Mouse (Mus musculus) cerebellum, postnatal 10 days (tissue): ENCODE measurements around the gene C130074G19Rik.

ENCODE experiments used
- DNase-seq, 2 experiments: peaks; one replicate each; pipeline ENCODE4 v3.0.0; 2021; ENCODE audit warnings: mixed read lengths in 2 of 2

The C130074G19Rik gene

DNA sequence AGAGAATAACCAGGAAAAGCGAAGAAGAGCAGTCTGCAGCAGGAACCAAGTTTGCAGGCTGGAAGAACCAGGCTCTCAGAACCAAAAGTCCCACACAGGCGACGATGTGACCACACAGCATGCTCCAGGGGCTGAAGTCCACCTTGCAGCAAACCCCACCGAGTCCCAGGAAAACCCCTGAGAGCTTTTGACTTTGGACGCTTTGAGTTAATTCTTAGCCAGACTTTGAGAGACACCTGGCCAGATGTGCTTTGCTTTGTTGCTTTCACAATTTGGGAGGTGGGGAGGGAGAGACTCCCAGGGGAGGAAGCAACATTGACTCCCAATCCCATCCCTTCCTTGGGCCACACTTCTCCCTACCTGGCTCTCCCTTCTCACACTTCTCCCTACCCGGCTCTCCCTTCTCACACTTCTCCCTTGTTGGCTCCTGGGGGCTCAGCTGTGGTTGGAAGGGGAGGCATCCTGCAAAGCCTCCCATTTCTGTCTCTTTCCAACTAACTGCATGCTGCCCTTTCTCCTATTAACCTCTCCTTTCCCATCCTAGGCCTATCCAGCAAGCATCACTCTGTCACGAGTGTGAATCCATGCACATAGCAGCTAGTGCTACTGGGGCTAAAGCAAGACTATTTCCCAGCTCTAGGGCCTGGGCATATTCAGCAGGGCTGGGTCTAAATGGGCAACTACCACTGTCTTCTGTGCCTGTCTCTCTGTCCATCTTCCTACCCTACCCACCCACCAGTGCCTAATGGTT is 10.8 kb downstream of the C130074G19Rik start:
- no peak for DNase-seq

DNA sequence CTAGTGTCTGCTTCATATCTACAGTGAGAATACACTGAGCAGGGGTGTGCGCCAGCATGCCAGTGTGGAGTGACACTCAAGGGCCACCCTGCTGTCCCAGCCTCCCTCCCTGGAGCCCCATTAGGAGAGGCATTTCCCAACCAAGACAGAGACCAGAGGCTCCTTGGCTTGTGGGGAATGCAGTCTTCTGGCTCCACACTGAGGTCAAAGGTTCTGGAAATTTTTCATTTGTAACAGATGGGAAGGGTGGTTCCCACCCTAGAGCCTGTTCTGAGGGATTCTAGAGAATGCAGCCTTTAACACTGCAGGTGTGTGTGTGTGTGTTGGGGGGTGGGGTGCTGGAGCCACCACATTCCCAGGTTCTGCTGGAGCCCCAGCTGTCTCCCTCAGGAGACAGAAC is 11.5 kb downstream of the C130074G19Rik start:
- no peak for DNase-seq

DNA sequence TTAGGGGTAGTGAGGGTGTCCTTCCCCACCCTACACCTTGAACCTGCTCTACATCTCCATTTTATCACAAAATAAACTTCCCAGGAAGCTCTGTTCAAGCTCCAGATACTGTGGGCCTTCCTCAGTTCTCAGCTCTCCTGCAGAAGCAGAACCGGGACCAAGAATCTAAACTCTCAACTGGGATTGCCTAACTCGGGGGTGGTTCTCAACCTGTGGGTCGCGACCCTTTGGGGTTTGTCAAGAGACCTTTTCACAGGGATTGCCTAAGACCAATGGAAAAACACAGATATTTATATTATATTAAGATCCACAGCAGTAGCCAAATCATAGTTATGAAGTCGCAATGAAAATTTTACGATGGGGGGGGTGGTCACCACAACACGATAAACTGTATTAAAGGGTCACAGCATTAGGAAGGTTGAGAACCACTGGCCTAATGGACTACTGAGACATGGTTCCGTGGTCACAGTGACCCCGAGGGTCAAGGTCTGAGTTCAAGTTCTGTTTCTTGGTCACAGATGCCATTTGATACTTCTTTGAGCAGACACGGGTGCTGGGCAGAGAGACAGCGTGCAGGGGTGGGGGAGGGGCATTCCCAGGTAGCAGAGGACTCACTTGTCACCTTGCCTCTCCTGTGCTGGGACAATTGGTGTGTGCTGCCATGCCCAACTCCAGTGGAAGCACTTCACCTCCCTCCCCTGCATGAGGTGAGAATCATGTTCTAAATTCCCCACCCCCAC is 12.2 kb downstream of the C130074G19Rik start:
- no peak for DNase-seq

DNA sequence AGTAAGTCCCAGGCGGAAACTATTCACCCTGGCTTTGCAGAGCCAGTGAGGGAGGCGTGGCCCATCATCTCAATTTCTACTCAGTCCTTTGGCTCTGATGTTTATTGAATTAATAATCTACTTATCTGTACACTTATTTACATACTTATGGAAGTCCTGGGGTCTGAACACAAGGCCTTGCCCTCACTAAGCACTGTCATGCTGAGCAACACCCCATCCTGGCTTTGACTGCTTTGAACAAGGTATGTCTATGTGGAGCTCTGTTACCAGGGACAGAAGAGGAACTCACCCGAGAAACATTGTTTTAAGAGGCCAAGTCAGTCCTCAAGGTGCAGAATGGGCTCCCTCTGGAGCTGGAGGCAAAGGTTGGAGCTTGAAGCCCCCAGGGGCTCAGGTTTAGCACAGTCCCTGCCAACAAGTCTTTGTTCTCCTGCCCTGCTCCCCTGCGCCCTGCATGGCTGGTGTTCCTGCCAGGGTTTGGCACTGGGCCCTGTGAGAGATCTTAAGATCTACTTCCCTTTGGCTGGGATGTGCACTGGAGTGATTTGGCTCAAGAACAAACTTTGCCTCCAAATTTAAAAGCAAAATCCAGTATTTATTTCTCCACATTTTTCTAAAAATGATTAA is 13.0 kb downstream of the C130074G19Rik start:
- peak; percentile 20 to 43 for DNase-seq

DNA sequence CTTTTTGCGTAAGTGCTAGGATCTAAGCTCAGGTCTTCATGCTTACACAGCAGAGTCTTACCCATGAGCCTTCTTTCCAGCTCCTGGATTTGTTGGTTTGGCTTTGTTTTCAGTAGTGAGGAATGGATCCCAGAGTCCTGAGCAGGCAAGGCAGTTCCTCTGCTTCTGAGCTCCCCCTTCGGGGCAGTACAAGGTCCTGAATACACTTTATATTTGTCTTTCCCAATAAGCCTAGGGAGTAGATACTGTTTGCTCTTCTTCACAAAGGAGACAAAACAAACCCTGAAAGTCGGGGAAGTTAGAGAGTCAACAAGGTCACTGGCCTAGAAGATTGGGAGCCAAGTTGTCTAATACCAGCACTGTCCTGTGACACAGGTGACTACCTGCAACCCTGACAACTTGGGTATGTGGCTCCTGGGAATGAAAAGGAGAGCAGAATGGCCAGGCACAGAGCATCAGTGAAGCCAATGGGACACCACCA is 15.3 kb downstream of the C130074G19Rik start:
- DNase-seq = no peak

DNA sequence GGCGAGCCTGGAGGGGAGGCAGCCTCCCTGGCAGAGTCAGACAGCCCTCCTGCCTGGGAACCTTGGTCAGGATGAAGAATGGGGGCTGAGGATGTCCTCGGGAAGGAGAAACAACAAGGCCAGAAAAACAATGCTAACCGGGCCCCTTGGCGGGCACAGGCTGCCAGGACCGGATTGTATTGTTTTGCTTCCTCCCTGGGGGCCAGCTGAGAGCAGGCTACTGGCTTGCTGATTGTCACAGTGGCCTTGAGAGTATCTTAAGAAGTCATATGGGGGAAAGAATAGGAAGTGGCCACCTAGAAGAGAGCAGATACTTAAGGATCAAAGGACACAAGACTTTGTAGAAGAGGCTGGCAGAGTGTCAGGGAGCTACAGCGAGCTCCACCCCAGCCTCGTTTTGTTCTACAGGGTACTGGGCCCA is 18.6 kb downstream of the C130074G19Rik start:
- no peak for DNase-seq

DNA sequence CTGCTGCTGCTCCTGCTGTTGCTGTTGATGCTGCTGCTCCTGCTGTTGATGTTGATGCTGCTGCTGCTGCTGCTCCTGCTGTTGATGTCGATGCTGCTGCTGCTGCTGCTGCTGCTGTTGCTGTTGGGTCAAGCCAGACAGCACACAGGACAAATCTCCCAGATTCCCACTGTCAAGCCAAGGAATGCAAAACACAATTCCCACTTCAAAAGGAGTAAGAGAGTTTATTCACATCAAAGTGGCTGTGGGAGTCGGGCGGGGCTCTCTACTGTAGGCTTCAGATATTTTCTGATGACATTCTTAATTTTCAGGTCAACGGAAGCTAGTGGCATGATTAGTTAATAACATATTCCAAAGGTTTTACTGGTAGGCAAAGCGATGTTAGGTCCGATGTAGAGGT is 20.4 kb downstream of the C130074G19Rik start:
- no peak for DNase-seq

DNA sequence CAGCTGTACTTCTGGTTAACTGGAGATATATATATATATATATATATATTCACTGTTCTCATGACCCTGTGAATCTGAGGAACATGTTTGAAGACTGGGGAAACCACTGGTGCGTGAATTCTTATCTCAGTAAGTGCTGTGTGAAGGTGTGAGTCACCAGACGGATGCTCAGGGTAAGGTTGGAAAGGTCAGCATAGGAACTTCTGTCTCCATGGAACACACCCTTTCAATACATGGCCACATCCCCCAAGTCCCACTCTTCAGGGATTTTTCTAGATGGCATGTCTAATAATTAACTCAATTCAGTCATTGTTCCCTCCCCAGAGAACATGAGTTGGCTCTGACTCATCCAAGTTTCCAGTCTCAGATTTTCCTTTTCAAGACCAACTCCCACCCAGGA is 21.5 kb downstream of the C130074G19Rik start:
- DNase-seq = no peak

DNA sequence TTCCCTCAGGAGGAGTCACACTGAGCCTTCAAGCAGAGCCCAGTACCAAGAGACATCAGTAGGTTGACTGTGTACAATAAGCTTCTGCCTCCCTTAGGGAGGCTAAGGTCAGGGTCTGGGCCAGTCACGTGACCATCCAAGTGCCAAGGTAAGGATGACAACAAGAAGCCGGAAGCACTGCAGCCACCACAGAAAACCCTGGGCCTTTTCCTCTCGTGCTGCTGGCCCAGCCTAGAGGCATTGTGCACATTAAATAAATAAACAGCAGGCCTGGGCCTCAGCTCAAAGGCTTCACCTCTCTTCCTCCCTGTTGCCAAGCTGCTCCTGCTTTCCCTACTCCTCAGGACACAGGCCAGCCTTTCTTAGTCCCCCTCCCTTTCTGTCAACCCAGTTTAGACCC is 22.7 kb downstream of the C130074G19Rik start:
- no peak for DNase-seq

DNA sequence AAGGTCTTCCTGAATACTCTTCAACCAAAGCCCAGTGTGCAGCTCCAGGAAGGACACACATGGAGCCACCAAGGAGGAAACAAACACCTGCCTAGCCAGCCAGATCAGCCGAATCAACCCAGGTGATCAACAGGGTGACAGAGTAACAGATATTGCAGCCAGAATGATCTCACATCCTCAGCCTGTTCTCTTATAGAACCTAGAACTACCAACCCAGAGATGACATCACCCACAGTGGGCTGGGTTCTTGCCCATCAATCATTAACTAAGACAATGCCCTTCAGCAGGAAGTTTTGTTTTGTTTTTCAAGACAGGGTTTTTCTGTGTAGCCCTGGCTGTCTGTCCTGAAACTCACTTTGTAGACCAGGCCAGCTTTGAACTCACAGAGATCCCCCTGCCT is 24.8 kb downstream of the C130074G19Rik start:
- no peak for DNase-seq

DNA sequence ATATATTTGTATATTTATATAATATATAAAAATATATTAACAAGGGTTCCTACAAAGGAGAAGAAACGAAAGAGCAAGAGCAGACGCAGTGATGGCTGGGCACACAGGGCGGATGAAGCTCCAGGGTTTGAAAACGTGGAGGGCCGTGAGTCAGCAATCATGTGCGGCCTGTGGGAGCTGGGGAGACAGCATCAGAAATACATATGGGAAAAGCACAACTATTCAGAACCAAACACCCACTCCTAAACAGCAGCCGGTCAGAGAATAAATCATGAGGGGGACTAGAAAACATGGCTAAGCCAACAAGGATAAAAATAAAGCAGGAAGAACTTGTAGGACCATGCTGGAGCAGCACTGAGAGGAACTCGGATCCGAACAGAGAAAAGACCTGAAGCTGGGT is 25.8 kb downstream of the C130074G19Rik start:
- no peak for DNase-seq

DNA sequence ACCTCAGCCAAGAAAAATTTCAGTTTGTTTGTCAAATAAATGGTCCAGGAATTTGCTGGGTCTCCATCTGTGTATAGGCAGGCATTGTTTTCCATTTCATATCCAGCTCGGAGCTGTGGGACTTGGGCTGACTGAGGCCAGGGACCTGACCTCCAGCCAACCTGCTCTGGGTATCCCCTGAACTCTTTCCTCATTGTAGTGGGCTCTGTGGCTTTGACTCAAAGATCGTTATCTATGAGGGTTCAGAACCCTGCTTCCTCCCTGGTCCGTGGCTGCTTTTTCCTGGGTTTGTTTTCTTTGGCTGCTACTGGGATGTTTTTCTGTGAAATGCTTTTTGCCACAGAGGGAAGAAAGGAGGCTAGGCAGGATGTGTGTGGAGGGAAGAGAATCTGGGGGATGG is 29.1 kb downstream of the C130074G19Rik start:
- DNase-seq = no peak

DNA sequence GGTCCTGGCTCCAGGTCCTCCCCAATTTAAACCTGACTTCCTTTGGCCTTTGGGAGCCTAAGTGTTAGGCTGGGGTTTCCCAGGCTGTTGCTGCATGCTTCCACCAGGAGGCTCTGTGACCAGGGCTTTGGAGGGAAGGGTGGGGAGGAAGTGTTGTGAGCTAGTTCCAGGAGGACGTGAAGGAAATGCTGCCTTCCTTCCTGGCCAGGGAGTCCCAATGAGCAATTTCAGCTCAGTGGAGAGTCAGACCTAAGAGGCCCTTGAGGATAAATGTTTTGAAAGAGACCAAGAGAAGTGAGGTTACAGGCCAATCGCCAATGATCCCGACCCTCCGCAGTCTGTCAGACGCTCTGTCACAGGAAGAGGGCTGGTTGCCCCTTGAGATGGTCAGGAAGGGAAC is 29.7 kb downstream of the C130074G19Rik start:
- peak; percentile 84 to 85 for DNase-seq

DNA sequence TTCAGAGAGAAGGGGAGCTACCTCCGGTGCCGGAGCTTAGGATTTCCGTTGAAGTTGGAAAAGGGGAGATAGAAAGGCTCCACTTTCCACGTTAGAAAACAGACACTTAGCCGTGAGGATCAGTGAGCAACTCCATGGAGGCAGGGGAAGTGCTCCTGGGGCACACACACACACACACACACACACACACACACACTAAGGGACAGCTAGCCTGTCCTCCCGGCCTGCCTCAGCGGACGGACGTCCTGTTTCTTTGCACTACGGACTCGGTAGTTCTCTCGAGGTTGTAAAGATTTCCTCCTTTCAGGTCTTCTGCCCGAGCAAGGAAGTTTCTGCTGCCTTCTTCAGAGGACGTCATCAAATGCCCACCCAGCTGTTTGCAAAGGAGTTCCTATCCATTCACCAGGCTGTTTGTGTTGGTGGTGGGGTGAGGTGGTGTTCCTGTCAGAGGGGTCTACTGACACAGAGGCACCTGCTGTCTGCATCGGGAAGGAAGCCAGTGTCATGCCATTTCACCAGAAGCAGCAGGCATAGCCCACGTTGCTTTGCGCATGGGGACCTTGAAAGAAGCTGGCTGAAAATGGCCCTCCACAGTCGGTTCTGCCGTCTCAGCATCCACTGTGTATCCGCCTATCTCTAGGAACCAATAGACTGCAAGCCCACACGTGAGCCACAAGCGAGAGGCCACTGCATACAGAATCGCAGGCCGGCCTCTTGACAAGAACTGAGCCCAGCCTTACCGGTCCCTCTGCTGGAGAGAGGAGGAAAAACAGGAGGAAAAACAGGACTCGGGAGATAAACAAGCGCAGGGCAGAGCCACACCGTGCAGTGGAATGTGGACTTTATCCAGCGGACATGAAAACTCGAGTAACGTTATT is 31.0 kb downstream of the C130074G19Rik start:
- DNase-seq = peak; percentile 88

DNA sequence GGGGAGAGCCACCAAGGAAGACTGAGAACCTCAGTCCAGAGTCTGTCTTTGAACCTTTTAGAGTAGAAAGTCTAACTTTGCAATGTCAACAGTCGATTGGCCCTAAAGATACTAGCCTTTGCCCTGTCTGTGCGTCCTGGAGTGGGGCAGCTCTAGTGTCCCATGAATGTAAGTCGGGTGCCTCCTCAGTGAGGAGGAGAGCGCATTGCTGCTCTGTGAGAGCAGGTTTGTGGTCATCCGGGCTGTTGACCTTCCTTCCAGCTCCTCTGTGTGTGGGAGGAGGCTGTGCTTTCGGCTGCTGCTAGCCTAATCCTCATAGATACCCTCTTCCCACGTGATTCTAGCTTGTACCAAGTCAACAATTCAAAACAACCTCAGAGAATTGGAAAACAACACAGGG is 31.9 kb downstream of the C130074G19Rik start:
- no peak for DNase-seq

DNA sequence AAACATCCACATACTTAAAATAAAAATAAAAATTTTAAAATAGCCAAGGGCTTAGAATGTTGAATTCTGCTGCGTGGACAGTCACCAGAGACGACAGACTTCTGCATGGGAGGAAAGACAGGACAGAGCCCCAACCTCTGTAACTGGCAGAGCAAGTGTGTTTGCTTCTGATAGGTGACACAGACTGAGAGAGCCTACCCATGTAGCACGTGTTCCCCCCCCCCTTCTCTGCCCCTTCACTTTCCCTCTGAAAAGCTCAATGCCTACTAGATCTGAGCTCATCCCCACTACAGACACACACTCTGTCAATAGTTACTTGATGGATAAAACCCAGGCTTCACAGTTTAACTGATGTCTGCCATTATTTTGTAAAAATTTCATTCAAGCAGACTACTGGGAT is 36.0 kb downstream of the C130074G19Rik start:
- DNase-seq = no peak

DNA sequence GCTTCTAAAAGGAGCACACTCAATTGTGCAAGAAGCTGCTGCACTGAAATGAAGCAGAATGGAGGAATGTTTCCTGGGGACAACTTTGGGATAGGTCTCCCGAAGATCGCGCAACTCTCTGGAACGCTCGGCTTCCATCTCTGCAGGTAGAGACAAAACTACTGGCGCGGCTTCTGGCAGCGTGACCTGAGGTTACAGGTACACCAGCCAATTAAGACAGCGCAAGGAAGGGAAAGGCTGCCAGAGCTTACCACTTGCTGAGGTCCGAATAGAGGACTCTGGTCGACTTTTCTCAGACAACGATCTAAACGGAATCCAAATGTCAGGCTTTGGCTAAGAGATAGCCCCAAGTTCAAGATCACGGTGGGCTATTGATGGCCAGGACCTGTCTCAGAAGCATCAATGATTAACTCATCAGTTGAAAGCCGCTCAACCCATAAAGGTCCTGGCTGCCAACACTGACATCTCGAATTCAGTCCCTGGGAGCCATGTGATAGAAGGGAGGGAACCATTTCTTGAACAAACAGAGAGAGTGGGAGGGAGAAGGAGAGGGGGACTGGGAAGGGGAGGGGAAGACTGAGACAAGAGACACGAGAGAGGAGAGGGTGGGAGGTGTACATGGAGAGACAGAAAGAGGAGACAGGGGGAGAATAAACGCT is 36.8 kb downstream of the C130074G19Rik start, which contains the start of gene Marc2:
TSS of gene Marc2 (minus strand) at position 360 of the 659 bp plus-strand sequence.
- DNase-seq = no peak

DNA sequence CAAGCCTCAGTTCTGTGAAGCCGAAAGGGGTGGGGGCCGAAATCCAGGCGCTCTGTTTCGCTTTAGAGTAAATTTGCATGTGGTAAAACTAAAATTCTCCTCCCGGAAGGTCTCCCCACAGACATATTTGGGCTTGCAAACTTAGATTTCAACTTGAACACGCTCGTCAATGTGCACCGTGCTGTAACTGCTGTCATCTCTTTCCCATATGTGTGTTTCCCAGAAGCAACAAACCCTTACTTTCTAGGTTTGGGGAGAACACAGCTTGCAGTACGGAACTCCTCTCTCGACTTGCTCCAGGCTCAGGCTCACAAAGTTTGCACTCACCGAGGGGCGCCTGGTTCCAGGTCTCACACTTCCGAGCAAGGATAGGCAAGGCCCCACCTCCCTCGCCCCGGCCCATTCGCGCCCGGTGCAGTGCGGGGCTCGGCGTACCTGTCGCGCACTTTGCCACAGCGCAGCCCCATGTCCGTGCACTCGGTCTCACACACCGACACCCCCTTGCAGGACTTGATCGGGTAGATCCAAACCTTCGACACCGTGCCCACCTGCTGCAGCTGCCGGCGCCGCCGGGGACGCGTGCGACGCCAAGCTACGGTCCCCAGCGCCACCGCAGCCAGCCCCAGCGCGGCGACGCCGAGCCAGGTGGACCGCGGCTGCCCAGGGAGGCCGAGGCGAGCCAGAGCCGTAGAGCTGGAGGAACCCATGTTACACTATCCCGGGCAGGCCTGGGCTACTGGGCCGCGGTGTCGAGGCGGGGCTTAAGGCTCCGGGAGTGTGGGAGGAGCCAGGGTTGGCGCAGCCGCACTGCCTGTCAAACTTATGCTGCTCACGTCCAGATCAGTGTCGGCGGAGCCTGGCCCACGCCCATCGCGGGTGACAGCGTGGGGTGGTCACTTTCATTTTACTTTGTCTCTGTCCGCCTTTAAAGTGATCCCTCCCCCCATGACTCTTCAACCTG is 37.6 kb downstream of the C130074G19Rik start:
- peak; percentile 82 to 88 for DNase-seq

DNA sequence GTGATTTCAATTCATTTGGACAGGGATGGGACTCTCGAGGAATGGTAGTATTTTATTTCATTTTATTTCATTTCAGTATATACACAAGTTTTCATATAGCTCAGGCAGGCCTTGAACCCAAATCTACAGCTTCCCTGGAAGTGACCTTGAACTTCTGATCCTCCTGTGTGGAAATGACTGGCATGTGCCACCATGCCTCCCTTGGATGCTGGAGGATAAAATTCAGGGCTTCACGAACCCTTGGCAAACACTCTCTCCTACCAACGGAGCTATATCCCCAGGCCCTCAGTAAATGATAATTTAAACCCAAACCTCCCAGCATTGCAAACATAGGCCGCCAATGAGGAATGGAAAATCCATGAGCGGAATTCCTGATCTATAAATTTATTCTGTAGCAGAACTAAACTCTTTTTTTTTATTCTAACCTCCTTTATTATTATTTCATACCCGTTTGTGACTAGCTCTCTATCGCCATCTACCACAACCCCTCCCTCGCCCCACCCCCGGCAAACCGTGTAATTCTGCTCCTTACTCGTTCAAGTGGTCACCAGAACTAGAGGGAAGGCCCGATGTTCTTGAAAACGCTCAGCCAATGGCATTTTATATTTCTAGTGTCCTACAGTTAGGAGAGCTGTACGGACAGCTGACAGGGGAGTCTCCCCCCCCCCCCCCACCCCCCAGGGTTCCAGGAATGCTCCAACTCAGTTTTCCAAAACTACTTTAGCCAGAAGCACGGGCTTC is 38.5 kb downstream of the C130074G19Rik start:
- peak; percentile 36 to 41 for DNase-seq

DNA sequence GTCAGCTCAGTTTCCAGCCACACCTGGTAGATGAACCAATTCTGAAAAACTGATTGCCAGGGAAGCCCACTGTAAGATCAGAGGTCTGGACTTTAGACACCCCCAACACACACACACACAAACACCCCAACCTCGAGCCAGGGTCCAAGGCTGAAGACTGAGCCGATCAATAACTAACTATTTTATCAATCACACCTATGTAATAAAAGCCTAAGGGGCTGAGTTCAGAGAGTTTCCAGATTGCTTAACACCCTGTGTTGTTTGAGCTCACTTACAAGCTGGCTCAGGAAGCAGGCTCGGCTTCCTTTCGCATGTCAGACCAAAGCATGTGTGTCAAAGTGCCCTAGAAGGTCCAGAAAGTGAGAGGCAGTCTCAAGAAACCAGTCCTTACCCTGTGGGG is 45.4 kb downstream of the C130074G19Rik start:
- DNase-seq = no peak
